Mouse (Mus musculus) CH12.LX (cell line): Measurements from ENCODE around the gene Rufy1.

Experiments
- CTCF ChIP-seq, 2 experiments: IDR thresholded peaks in 1 of 2; conservative IDR thresholded peaks in 1 of 2; 2 replicates each; pipeline ENCODE4 v1.5.1; 2011 to 2012; ENCODE audit warnings: low read depth in 2 of 2, low read length in 2 of 2, improper control_type of control experiment in 1 of 2, inconsistent platforms in 1 of 2, mild to moderate bottlenecking in 1 of 2, moderate library complexity in 1 of 2
- MXI1 ChIP-seq: IDR thresholded peaks from 2 replicates; pipeline ENCODE4 v1.6.1; 2011; ENCODE audit warnings: mild to moderate bottlenecking, low read depth, low read length, improper control_type of control experiment
- NRF1 ChIP-seq: IDR thresholded peaks from 2 replicates; pipeline ENCODE4 v1.6.1; 2014; ENCODE audit warnings: low read depth, mild to moderate bottlenecking, inconsistent platforms, low read length, improper control_type of control experiment, moderate library complexity
- POLR2A ChIP-seq: IDR thresholded peaks from 2 replicates; pipeline ENCODE4 v1.6.1; 2011; ENCODE audit warnings: low read depth, mild to moderate bottlenecking, improper control_type of control experiment, low read length
- POLR2AphosphoS2 ChIP-seq: IDR thresholded peaks from 2 replicates; pipeline ENCODE4 v1.6.1; 2011; ENCODE audit warnings: low read depth, low read length, improper control_type of control experiment
- SMC3 ChIP-seq: IDR thresholded peaks from 2 replicates; pipeline ENCODE4 v1.6.1; 2011; ENCODE audit warnings: low read depth, low read length, improper control_type of control experiment
- ZMIZ1 ChIP-seq: IDR thresholded peaks from 2 replicates; pipeline ENCODE4 v1.6.1; 2012; ENCODE audit warnings: low read depth, mild to moderate bottlenecking, inconsistent platforms, low read length, improper control_type of control experiment

GRCm38 (mm10) chr11:50432069-50432440, 1.1 kb upstream of the Rufy1 start:
- TF ChIP-seq ZMIZ1 (no peak; the same call in 1 of the 2 replicates), MXI1 (no peak; the same call in 1 of the 2 replicates), CTCF (conservative IDR thresholded peaks at IDR 0.05 in 1 of 2, IDR thresholded peaks at IDR 0.05 in 1 of 2; ENCODE audit: low read depth in 2 of 2, low read length in 2 of 2) (no peak), POLR2AphosphoS2 (no peak), POLR2A (no peak), NRF1 (no peak), SMC3 (no peak)
